Mouse (Mus musculus) brain, embryonic 14.5 days (tissue): Measurements from ENCODE around the gene Neurl1b.

ENCODE experiments used
- CTCF ChIP-seq: fragments of 200-500 bp; IDR thresholded peaks from 2 replicates; pipeline ENCODE4 v1.5.1; 2012; ENCODE audit warnings: inconsistent platforms, mild to moderate bottlenecking, moderate library complexity, borderline replicate concordance; ENCODE audit not compliant: insufficient read depth, insufficient read length; ENCODE audit errors: extremely low read depth
- POLR2A ChIP-seq: fragments of 200-500 bp; IDR thresholded peaks from 2 replicates; pipeline ENCODE4 v1.6.1; 2012; ENCODE audit warnings: mild to moderate bottlenecking, inconsistent platforms, borderline replicate concordance; ENCODE audit not compliant: poor library complexity, insufficient read depth, insufficient read length, severe bottlenecking; ENCODE audit errors: extremely low read depth

DNA sequence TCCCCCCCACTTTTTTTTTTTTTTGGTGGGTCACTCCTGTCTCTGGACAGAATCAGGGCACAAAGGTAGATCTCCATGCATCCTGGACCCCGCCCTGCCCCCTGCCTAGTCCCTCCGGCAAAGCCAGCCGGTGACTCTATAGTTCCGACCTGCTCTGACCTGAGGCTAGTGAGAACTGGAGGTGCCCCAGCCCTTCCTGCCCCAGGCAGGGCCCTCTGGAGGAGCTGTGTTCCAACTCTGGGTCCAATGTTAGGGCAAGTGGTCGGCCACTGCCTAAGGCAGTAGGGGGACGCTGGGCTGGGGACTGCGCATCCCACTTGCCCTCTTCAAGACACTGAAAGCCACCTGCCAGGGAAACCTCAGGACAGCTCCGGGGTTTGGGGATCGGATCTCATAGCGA, 75.4 kb downstream of the Neurl1b start:
- TF ChIP-seq CTCF (no peak), POLR2A (no peak)
